Mouse (Mus musculus) retina, postnatal 7 days (tissue): Measurements from ENCODE around the gene Trip11.

Experiments
- DNase-seq: peaks from one replicate; pipeline ENCODE4 v3.0.0-alpha.2; 2012; ENCODE audit warnings: low read depth, low spot score

The Trip11 gene

DNA sequence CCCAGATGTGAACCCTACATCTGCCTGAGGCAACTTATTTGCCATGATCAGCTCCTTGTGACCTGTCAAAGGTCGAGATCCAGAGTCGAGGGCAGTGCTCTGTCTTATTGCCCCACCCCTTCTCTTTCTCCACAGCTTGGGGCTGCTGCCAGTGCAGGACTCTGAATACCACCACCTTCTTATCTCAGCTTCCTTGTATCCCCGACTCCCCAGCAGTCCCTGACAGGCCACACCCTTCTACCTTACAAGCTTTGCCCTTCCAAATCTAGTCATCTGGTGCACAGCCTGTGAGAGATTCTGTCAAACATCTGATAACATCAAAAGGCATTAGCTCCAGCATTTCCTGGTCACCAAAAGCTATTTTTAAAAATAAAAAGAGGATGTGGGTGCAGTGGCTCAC lies 91.5 kb downstream of the Trip11 start:
- DNase-seq = no peak

DNA sequence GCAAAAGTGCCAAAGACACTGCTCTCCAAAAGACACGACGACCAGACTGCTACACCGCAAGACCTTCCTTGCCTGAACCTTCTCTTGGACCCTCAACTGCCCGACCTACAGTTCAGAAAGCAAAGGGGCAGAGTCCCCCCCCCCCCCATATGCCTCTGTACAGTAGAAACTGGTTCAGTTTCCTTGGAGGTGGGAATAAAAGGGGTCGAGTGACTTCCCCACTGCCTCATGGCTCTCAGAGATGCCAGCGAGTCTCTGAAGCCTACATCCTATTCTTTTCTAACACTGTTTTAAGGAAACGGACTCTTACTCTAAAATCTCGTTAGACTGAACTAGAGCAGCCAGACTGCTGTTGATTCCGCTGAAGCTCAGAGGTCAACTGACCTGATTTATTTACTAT lies 93.5 kb downstream of the Trip11 start:
- no peak for DNase-seq

DNA sequence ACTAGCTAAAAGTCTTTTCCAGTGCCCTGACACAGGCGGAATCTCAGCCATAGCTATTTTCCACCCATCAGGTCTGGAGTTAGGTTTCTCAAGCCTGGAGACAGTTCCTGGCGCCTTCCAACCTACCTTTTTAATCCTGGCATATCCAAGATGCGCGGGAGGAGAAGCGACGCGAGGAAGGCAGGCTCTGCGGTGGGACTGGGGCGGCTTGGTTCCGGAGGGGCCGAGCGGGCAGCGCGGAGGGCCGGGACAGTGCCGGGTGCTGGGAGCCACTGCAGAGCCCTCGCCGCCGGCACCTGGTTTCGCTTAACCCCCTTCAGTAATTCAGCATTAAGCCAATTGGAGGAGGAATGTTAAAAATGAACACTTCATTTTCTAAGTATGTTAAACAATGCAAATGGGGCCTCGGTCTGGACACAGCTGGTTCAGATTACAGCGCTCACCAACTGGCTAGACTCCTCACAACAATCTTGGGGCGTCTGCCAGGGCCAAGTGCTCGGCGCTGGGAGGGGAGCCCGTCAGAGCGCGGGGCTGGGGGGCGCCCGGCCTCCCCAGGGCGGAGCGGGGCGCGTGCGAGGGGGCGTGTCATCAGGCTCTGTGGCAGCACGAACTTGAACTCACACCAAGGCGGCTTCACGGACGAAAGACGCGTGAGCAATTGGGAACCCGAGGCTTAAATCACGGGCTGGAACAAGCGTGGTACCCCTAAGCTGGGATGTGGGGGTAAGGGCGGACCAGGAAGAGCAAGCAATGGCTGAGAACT lies 94.3 kb downstream of the Trip11 start, which contains the start of gene Fbln5:
Fbln5 (minus strand) TSS at position 448 of the 763 bp plus-strand sequence.
- no peak for DNase-seq

DNA sequence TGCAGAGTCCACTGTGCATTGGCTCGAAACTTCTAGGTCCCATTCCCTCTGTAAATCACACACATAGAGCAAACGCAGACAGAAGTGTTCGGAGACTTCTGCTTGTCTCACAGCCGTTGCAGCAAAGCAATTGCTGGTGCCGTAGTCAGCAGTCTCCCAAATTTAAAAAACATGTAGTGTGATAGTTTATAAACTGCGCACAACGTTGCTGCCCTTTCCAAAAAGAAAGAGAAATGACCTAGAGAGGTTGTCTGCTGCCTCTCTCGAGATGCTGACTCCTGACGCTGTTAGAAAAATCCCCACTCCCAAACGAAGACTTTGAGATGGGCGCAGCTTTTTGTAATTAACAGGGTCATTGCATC lies 94.8 kb downstream of the Trip11 start:
- no peak for DNase-seq

DNA sequence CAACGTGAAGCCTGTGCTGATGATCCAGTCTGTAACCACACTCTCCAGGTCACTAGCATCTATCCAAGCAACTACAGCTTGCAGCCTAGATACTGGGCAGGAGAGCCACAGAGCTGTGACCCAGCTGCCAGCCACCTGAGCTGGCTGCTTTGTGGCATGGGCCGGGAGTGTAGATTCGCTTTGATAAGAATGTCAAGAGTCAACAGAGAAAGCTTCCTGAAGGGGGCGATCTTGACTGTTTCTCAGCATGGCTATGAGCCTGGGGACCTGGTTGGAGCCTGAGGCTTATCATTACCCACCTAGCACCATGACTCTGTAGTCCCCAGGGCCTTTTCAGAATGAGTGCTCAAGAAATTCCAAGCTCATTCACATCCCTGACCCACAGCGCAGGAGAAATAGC lies 96.3 kb downstream of the Trip11 start:
- DNase-seq = no peak

DNA sequence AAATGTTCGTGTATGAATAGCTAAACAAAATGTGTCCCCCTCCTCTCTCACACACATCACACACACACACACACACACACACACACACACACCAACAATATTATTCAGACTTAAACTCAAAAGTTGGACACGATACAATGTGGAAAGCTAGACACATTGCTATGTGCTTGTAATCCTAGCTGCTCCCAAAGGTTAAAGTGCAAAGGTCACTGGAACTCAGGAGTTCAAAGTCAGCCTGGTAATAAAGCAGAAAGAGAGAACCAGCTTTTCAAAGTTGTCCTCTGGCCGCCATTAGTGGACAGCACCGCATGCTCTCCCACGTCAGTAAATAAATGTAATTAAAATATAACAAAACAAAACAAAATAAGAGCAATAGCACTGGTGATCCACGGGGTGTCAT lies 97.3 kb downstream of the Trip11 start:
- no peak for DNase-seq

DNA sequence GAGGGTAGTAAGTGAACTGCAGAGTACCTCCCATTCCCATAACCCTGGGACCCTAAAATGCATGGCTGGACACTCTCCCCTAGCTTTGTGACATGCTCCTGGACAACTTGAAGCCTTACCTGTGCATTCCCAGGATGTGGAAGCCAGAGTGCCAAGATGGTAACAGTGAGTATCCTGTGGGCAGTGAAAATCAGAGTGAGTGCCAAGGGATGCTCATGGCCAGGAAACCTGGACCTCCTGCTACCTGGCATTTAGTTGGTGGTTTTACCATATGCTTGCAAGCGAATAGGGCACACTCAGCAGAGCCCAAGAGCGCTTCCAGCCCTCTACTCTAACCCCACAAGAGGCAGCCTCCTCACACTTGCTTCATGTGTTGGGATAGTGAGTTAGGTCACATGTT lies 98.6 kb downstream of the Trip11 start:
- DNase-seq = no peak

DNA sequence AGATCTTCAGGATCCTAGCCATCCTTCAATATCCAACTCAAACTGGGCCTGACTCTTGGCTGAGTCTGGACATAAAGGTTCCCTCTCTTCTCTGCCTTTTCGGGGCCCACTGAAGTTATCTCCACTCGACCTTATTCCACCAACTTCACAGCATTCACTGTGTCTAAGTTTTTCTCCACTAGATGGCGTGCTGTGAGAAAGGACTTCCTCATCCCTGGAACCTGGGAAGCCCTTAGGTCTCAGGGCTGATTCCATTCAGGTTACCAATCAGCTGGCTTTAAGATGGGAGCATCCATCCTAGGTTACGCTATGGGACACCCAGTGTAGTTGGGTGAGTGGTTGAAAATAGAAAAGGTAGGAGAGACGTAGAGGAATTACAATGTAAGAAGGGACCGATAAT lies 101.9 kb downstream of the Trip11 start:
- DNase-seq = no peak

DNA sequence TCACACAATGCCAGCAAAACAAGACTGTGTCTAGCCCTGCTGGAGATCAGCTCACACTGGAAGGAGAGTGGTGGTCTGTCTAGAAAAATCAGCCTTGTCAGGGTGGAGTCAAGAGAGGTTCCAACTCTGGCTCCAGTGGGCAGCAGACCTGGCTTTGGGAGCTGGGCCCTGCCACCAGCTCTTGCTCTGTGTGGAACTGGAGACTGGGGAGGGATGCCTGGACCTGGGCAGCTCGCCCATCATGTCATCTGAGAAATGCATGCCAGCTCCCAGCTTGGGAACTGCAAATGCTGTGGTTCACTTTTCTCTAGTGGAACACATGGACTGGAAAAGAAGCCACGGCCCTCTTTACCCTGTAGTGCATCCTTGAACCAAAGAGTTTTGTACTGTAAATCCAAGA lies 102.6 kb downstream of the Trip11 start:
- no peak for DNase-seq

DNA sequence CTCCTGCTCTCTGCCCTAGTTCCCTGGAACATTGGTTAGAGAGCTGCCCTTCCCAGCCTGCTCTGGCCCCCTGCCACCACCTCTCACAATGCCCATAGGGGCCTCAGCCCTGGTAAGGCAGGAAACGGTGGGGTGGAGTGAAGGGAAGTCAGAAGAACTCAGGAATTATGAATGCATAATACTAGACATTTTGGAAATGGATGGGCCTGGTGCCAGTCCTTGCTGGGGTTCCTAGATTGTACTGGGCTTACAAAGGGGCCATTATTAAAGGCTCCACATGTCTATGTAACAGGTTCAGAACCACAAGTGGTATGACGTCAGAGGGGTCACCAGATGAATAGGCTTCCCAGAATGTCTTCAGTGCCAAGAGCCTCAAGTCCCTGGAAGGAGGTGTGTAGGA lies 105.7 kb downstream of the Trip11 start:
- DNase-seq = no peak

DNA sequence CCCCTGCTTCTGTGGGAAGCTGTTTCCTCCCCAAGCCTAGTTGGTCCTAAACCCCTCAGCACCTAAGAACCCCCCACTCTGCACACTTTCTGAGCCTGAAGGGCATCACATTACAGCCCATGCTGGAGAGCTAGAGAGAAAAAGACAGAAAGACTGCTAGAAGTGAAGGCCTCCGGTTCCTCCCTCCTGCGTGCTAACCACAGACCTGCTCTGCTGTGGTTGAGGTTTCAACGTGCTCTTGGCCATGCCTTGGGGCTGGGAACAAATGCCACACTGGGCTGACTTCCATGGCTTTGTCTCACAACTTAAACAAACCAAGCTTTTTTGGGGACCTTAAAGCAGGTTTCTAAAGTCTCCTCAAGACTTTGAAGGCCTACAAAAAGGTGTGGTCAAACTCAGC lies 110.6 kb downstream of the Trip11 start:
- DNase-seq = no peak

DNA sequence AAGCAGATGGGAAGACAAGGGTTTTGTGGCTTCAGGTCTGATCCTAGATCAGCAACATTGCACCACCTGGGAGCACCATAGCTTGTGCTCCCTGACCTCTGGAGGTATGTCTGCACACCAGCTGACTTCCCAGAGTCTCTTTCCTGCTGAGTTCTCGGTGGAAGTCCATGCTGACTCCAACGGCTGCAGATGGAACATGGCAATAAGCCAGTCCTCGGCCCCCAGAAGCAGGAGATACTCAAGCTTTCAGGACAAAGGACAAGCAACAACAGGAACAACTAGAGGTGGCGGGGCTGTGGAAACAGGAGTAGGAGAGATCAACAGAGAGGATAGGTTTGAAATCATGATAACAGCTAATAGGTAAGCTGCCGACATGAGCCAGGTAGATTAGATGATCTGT lies 111.3 kb downstream of the Trip11 start:
- DNase-seq = no peak

DNA sequence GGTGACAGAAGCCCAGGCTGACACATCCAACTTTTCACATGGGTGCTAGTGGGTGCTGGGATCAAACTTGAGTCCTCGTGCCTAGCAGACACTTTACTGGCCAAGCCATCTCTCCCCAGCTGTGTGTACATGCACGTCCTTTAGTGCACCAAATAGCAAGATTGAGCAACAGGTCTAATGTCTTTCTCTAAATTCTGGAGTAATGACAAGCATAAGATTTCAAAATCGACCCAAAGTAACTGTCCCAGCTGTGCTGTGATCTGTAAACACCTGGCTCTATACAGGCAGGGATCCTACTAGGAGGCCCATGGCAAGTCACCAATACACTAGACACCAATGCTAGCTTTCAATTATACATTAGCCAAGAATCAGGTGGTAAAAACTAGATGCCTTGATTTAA lies 112.0 kb downstream of the Trip11 start:
- no peak for DNase-seq

DNA sequence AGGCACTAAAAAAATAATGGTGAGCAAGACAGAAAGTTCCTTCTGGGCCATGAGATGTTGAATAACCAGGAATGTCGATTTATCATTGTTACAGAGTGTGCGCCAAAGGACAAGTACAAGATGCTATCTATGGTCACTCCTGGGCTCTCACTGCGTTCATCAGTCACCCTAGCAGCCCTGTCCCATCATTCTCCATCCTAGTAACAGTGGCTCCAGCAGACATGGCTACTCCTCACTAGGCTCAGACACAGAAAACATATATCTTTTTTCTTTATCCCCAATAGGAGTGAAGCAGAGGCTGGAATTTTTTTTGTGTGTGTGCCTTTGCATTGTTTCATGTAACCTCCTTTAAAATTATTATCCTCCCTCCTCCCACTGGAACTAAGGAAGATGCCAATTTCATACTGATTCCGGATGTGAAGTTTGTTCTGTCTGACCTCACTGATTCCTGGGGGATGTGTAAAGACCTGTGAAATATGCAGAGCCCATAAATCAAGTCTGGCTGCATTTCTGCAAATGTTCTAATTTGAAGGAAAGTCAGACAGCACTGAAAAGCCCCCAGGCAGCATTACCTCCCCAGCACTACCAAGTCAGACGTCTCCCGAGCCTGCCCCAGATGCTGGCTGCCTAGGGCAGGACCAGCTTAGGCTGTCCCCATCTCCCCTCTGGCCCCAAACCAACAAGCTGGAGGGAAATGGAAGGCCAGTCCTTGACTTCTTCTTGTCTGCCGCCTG lies 114.7 kb downstream of the Trip11 start:
- no peak for DNase-seq

DNA sequence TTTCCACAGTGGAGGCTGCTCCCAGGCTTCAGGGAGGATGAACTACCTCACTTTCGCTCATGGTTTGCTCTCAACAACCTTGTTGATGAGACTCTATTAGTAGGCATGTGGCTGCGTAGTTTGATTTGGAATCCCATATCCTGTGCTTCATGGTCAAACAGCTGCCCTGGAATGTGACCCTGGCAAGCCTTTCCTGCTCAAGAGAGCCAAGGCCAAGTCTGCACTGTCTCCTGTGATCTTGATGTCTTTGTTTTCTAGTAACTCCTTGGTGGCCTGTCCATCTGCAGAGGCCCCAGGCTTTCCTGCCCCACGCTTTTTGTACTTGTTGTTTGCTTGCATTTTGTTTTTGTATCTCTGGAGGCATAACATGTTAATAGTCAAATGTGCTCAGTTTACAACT lies 118.6 kb downstream of the Trip11 start:
- DNase-seq = no peak

DNA sequence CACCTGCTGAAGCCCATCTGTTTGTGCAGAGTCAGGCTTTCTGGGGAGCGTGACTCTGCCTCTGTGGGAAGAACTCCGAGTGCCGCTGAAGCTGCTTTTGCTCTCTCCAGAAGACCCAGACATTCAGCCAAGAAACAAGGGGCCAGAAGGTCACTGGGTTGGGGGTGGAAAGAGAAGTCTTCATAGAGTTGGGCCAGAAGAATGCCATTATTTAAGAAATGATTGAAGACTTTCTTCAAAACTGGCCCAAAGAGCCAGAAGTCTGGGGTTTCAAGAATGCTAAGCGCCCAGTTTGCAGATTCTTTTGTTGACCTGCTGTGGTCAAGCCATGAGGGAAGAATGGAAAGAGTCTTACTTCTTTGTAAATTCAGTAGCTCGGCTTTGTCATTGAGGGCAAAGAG lies 119.8 kb downstream of the Trip11 start:
- DNase-seq = no peak

DNA sequence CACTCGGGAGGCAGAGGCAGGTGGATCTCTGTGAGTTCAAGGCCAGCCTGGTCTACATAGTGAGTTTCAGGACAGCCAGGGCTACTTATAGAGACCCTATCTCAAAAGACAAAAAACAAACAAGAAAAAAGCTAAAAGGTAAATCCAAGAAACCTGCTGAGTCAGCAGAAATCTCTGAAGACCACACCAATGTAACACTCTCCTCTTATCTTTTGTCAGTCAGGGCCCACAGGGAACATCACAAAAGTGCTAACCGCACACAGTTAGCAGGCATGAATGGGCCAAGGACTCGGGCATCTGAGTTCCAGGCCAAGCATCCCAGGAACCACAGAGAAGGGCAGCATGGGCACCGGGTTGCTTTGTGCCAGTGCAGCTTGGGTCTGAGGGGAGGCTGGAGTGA lies 120.4 kb downstream of the Trip11 start:
- no peak for DNase-seq

DNA sequence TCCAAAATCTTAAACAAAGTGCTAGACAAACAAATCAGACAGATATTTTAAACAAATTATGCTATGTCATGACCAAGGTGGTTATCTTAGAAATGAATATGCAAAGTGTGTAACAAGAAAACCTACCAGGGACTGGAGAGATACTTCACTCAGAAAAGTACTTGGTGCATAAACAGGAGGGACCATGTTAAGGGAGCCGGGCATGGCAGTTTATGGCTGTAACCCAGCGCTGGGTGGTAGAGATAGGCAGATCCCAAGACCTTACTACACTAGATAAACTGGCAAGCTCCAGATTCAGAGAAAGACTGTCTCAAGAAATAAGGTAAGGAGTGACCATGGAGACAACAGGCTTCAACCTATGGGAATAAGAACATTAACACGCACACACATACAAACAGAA lies 123.3 kb downstream of the Trip11 start:
- DNase-seq = no peak

DNA sequence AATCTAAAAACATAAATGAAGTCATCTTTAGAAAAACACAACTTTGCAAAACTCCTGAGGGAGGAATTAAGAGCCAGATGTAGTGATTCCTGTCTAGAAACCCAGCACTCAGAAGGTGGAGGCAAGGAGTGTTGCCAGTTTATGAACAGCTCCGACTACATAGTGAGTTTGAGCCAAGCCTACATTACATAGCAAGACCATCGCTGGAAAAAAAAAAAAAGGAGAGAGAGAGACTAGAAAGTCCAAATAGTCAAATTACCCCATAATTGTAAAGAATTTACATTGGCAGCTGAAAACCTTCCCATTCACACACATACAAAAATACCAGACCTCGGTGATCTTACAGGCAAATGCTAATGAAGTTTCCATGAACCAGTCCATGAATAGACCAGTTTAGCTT lies 123.8 kb downstream of the Trip11 start:
- DNase-seq = no peak
